8 mouse cellular contexts compared by ENCODE assay signal in genomic region chr15:28026167-28026481, GRCm38 (mm10). TPM values are rescaled to one million over a fixed set of nuclear protein-coding genes. Genes with fewer than 3 reads are reported as not detected.
DNase-seq lines count a peak whose midpoint lies in the region; ATAC-seq and TF ChIP-seq lines count a peak whose summit lies in the region.

No protein-coding gene starts in this region.

- H3K4me3 ChIP-seq in liver, adult 2 months (ENCODE audit: insufficient read depth, low read depth, low read length) = peak overlapping the region; percentile 50
- peak overlapping the region; percentile 90 for H3K4me3 ChIP-seq in embryonic facial prominence, embryonic 14.5 days (ENCODE audit: low read depth, low read length)
- H3K4me3 ChIP-seq in intestine, embryonic 15.5 days (replicated peaks) = peak overlapping the region; percentile 90
- peak overlapping the region; percentile 97 for H3K4me3 ChIP-seq in neural tube, embryonic 12.5 days

- peaks cover 6% of the 10 kb centered on the region for H3K4me1 ChIP-seq in liver, adult 2 months (ENCODE audit: control insufficient read depth, insufficient read depth, low read length)
- H3K4me1 ChIP-seq in embryonic facial prominence, embryonic 14.5 days (ENCODE audit: control insufficient read depth, insufficient read depth, low read length) = peaks cover 24% of the 10 kb centered on the region
- H3K4me1 ChIP-seq in intestine, embryonic 15.5 days (replicated peaks) = peaks cover 19% of the 10 kb centered on the region
- H3K4me1 ChIP-seq in neural tube, embryonic 12.5 days = peaks cover 27% of the 10 kb centered on the region

- H3K27ac ChIP-seq in liver, adult 2 months (replicated peaks; ENCODE audit: insufficient read depth, low read depth, low read length) = 0 out of 2 replicates have a peak overlapping the region, but pooled peaks have one; percentile 7
- H3K27ac ChIP-seq in embryonic facial prominence, embryonic 14.5 days (replicated peaks; ENCODE audit: low read depth, low read length) = 0 out of 2 replicates have a peak overlapping the region, but pooled peaks have one; percentile 17
- H3K27ac ChIP-seq in intestine, embryonic 15.5 days = peak overlapping the region; percentile 25; the same call in 1 of the 2 replicates
- H3K27ac ChIP-seq in neural tube, embryonic 12.5 days = 0 out of 2 replicates have a peak overlapping the region, but pooled peaks have one; percentile 39

- no peak for ATAC-seq in embryonic facial prominence, embryonic 14.5 days (ENCODE audit: low read depth)
- ATAC-seq in intestine, embryonic 15.5 days = no peak
- no peak for ATAC-seq in neural tube, embryonic 12.5 days (ENCODE audit: low FRiP score, low read depth)

- no peaks in the 10 kb centered on the region for H3K27me3 ChIP-seq in liver, adult 2 months (ENCODE audit: control insufficient read depth, insufficient read depth, low read length)
- H3K27me3 ChIP-seq in embryonic facial prominence, embryonic 14.5 days (replicated peaks; ENCODE audit: control insufficient read depth, insufficient read depth, low read length) = no peaks in the 10 kb centered on the region
- H3K27me3 ChIP-seq in intestine, embryonic 15.5 days (replicated peaks) = no peaks in the 10 kb centered on the region
- H3K27me3 ChIP-seq in neural tube, embryonic 12.5 days (replicated peaks) = no peaks in the 10 kb centered on the region

- 2% methylated on average over 18 of the region's 18 CpGs for WGBS in liver, adult 2 months
- under 1% methylated on average over 14 of the region's 18 CpGs for WGBS in embryonic facial prominence, embryonic 14.5 days
- WGBS in intestine, embryonic 15.5 days = under 1% methylated on average over 18 of the region's 18 CpGs
- under 1% methylated on average over 18 of the region's 18 CpGs for WGBS in neural tube, embryonic 12.5 days

- no peak for DNase-seq in liver, adult 2 months (ENCODE audit: extremely low read depth, low read depth, low spot score)
- DNase-seq in liver = no peak
- no peak for DNase-seq in embryonic facial prominence, embryonic 14.5 days (ENCODE audit: low spot score)
- no peak for DNase-seq in gastrocnemius, adult 18-20 months (ENCODE audit: low spot score)
- no peak for DNase-seq in urinary bladder, postnatal 36 days (ENCODE audit: low spot score in 2 of 2)
- DNase-seq in thymus, postnatal 10 days (ENCODE audit: low spot score in 2 of 2) = no peak

- H3K4me2 ChIP-seq in embryonic facial prominence, embryonic 14.5 days (ENCODE audit: low read depth, low read length) = peak overlapping the region; percentile 76
- peak overlapping the region; percentile 83 for H3K4me2 ChIP-seq in intestine, embryonic 15.5 days (replicated peaks)
- peak overlapping the region; percentile 92 for H3K4me2 ChIP-seq in neural tube, embryonic 12.5 days (replicated peaks)

- no peaks in the 10 kb centered on the region for H3K9me3 ChIP-seq in embryonic facial prominence, embryonic 14.5 days (ENCODE audit: control insufficient read depth, low read length)
- no peaks in the 10 kb centered on the region for H3K9me3 ChIP-seq in intestine, embryonic 15.5 days
- no peaks in the 10 kb centered on the region for H3K9me3 ChIP-seq in neural tube, embryonic 12.5 days

- peaks cover 27% of the 10 kb centered on the region for H3K79me2 ChIP-seq in liver, adult 2 months (ENCODE audit: control insufficient read depth, insufficient read depth, low read length)

- peak; percentile 93 for TF ChIP-seq CTCF in liver, adult 2 months (IDR thresholded peaks at IDR 0.05; ENCODE audit: low read depth, low read length)

- no peak for TF ChIP-seq POLR2A in liver, adult 2 months (IDR thresholded peaks at IDR 0.05; ENCODE audit: extremely low read depth, insufficient read depth, low read length)

- peak overlapping the region; percentile 66 for H3K9ac ChIP-seq in liver, adult 2 months (ENCODE audit: low read depth, low read length)
- peak overlapping the region; percentile 43; the same call in 1 of the 2 replicates for H3K9ac ChIP-seq in embryonic facial prominence, embryonic 14.5 days (ENCODE audit: low read depth, low read length)
- H3K9ac ChIP-seq in intestine, embryonic 15.5 days = peak overlapping the region; percentile 37
- H3K9ac ChIP-seq in neural tube, embryonic 12.5 days = peak overlapping the region; percentile 39

- no peaks in the 10 kb centered on the region for H3K36me3 ChIP-seq in liver, adult 2 months (ENCODE audit: control insufficient read depth, insufficient read depth, low read length)
- no peaks in the 10 kb centered on the region for H3K36me3 ChIP-seq in embryonic facial prominence, embryonic 14.5 days (ENCODE audit: control insufficient read depth, insufficient read depth, low read length)
- no peaks in the 10 kb centered on the region for H3K36me3 ChIP-seq in intestine, embryonic 15.5 days
- H3K36me3 ChIP-seq in neural tube, embryonic 12.5 days = no peaks in the 10 kb centered on the region

RNA-seq across cellular contexts. Expression of gene Trio, which starts 0.5 kb away (rescaled TPM):
- 17.9 and 25.4 TPM in 2 replicates for total RNA-seq in liver, adult 2 months (2014; rRNA removed)
- polyA plus RNA-seq in liver, adult 2 months (2012; rRNA removed) = 5.8 and 10.6 TPM in 2 replicates
- polyA plus RNA-seq in embryonic facial prominence, embryonic 14.5 days (2014; fragmentation: Nextera tagmentation; extraction: Ambion mirVana) = 60.8 and 68.2 TPM in 2 replicates
- 15.9 and 17.5 TPM in 2 replicates for polyA plus RNA-seq in intestine, embryonic 15.5 days (2015; fragmentation: Nextera tagmentation; extraction: Ambion mirVana)
- 38.1 and 38.6 TPM in 2 replicates for polyA plus RNA-seq in neural tube, embryonic 12.5 days (2016; fragmentation: Nextera tagmentation; extraction: Ambion mirVana)
- 10 to 100 TPM; 21.1 to 33.0 TPM for total RNA-seq in gastrocnemius, adult 18-20 months (2021)
